Mouse (Mus musculus) kidney, adult 8-10 months (tissue): ENCODE measurements around the gene Ralgapa1.

Experiments
- DNase-seq, 2 experiments: peaks; one replicate each; pipeline ENCODE4 v3.0.0; 2022

The Ralgapa1 gene

GRCm38 (mm10) chr12:55820661-55821314, at the start of gene Ralgapa1:
TSS of gene Ralgapa1 (minus strand) at chr12:55821167.
- DNase-seq, result peak; percentile 79 to 88

GRCm38 (mm10) chr12:55869622-55870322, 48.8 kb upstream of the Ralgapa1 start:
- no peak for DNase-seq

- DNase-seq, result no peak
Observed at GRCm38 (mm10) chr12:55867738-55868137, 46.8 kb upstream of the Ralgapa1 start.

GRCm38 (mm10) chr12:55860631-55861030, 39.7 kb upstream of the Ralgapa1 start:
- DNase-seq, result no peak

GRCm38 (mm10) chr12:55859409-55860349, 38.7 kb upstream of the Ralgapa1 start:
- DNase-seq, result no peak

GRCm38 (mm10) chr12:55850650-55851049, 29.7 kb upstream of the Ralgapa1 start:
- no peak for DNase-seq

- no peak for DNase-seq
Observed at GRCm38 (mm10) chr12:55847851-55848250, 26.9 kb upstream of the Ralgapa1 start.

GRCm38 (mm10) chr12:55846741-55847140, 25.8 kb upstream of the Ralgapa1 start:
- DNase-seq, result peak in 1 of 2 experiments; percentile 50

- DNase-seq, result no peak
Observed at GRCm38 (mm10) chr12:55837495-55837894, 16.5 kb upstream of the Ralgapa1 start.

GRCm38 (mm10) chr12:55836199-55836951, 15.4 kb upstream of the Ralgapa1 start, which contains the start of gene Brms1l:
TSS of gene Brms1l (plus strand) at chr12:55836324.
- peak; percentile 96 to 97 for DNase-seq

- no peak for DNase-seq
Observed at GRCm38 (mm10) chr12:55835857-55836198, 14.9 kb upstream of the Ralgapa1 start.

GRCm38 (mm10) chr12:55834891-55835290, 13.9 kb upstream of the Ralgapa1 start:
- no peak for DNase-seq

- no peak for DNase-seq
Observed at GRCm38 (mm10) chr12:55833906-55834625, 13.1 kb upstream of the Ralgapa1 start.

- DNase-seq, result no peak
Observed at GRCm38 (mm10) chr12:55832961-55833360, 12.0 kb upstream of the Ralgapa1 start.

GRCm38 (mm10) chr12:55831101-55831500, 10.1 kb upstream of the Ralgapa1 start:
- peak; percentile 46 to 84 for DNase-seq

- DNase-seq, result no peak
Observed at GRCm38 (mm10) chr12:55825537-55825936, 4.6 kb upstream of the Ralgapa1 start.

- no peak for DNase-seq
Observed at GRCm38 (mm10) chr12:55824027-55824426, 3.1 kb upstream of the Ralgapa1 start.

- peak; percentile 38 to 39 for DNase-seq
Observed at GRCm38 (mm10) chr12:55820119-55820660, 777 bp downstream of the Ralgapa1 start.

GRCm38 (mm10) chr12:55816488-55816887, 4.5 kb downstream of the Ralgapa1 start:
- DNase-seq, result no peak

GRCm38 (mm10) chr12:55805035-55805434, 15.9 kb downstream of the Ralgapa1 start:
- no peak for DNase-seq

- DNase-seq, result no peak
Observed at GRCm38 (mm10) chr12:55801131-55801530, 19.8 kb downstream of the Ralgapa1 start.
